Mouse (Mus musculus): ENCODE data around the gene Cmbl.
A peak's percentile ranks its signal among the peaks of the same experiment; 100 is the strongest.
"Not testable (repeated sequence)": the region's sequence is repeated elsewhere in the genome, so short reads cannot be mapped to it uniquely, and the experiment has no call there.

Cmbl gene

GRCm38 (mm10) chr15:31581086-31581485, 15.9 kb downstream of the Cmbl start:
- DNase-seq (ENCODE audit: low read depth, low spot score): not testable (repeated sequence)

- DNase-seq (ENCODE audit: low read depth, low spot score): no peak
Measured at GRCm38 (mm10) chr15:31583304-31584085, 18.3 kb downstream of the Cmbl start.

GRCm38 (mm10) chr15:31585238-31585637, 20.0 kb downstream of the Cmbl start:
- peak; percentile 78 for DNase-seq (ENCODE audit: low read depth, low spot score)

GRCm38 (mm10) chr15:31586088-31586487, 20.9 kb downstream of the Cmbl start:
- no peak for DNase-seq (ENCODE audit: low read depth, low spot score)

DNA sequence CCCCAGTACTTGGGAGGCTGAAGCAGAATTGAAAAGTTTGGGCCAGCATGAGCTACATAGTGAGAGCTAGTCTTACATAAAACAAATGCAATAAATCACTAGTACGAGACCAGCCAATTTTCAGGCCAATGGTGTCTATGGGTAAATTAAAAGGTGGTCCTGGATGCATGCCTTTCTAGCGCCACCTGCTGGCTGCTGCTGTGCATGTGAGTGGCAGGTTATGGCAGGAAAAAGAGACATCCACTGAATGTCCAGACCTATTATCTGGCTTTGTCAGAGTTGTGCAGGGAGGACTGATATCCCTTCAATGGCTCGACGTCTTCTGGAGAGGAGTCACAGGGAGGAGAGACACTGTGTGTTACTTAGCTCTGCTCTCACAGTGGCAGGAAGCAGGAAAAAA, 21.3 kb downstream of the Cmbl start:
- DNase-seq (ENCODE audit: low read depth, low spot score): peak; percentile 91

DNA sequence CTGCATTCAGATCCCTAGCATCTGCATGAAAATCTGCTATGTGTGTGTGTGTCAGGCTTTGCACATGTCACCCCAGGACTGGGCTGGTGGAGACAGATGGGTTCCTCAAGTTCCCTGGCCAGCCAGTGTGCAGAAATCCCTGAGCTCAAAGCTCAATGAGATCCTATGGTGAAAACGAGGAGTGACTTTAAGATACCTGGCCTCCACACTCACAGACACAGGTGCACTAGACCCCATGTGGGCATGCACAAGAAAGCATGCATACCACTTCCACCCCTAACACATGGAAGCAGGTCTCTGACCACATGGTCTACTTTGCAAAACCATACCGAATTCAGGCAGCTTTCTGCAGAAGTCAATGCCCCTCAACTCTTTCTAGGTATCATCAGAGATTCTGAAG, 22.6 kb downstream of the Cmbl start:
- no peak for DNase-seq (ENCODE audit: low read depth, low spot score)

- no peak for DNase-seq (ENCODE audit: low read depth, low spot score)
Measured at GRCm38 (mm10) chr15:31588989-31589640, 23.9 kb downstream of the Cmbl start.

- no peak for DNase-seq (ENCODE audit: low read depth, low spot score)
Measured at GRCm38 (mm10) chr15:31590176-31590575, 25.0 kb downstream of the Cmbl start.

DNA sequence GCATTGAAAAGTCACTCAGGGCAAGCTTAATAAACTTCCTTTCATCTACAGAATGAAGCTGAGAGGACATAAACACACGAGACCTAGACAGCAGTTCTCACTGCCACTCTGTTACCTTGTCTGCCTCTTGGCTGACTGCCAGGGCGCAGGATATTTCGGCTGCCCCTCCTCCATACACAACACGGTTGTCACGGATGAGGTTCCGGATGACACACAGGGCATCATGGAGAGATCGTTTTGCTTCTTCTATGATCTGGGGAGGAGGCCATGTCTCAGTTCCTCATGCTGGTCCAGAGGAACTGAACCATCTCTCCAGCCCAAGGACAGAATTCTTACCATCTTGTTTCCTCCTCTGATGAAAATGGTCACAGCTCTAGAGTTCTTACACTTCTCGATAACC, 27.3 kb downstream of the Cmbl start:
- DNase-seq (ENCODE audit: low read depth, low spot score): no peak

DNA sequence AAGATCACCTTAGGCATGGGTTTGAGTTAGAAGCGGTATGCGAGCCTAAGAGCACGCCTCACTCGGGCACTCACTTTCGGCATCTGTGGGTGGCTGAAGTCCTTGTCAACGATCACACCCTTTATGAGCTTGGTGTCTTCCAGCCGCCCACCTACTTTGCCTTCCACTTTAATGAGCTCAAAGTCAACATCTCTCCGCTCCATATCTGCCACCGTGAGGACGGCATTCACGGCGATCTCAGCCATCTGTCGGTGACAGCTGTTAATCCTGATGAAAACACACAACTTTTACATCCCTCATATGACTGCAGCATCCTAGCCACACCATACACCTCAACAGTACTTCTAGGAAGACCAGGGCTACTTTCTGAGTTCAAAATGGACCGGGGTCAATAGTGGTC, 29.1 kb downstream of the Cmbl start:
- DNase-seq (ENCODE audit: low read depth, low spot score): peak; percentile 51

- no peak for DNase-seq (ENCODE audit: low read depth, low spot score)
Measured at GRCm38 (mm10) chr15:31595651-31596050, 30.5 kb downstream of the Cmbl start.

- no peak for DNase-seq (ENCODE audit: low read depth, low spot score)
Measured at GRCm38 (mm10) chr15:31599834-31600233, 34.6 kb downstream of the Cmbl start.

- no peak for DNase-seq (ENCODE audit: low read depth, low spot score)
Measured at GRCm38 (mm10) chr15:31601279-31601645, 36.1 kb downstream of the Cmbl start.

GRCm38 (mm10) chr15:31601646-31602374, 36.6 kb downstream of the Cmbl start, which contains the start of the genes Cct5 and Fam173b:
Gene Cct5 (minus strand): TSS chr15:31601804.
Gene Fam173b (plus strand): TSS chr15:31601852.
- peak; percentile 98 for DNase-seq (ENCODE audit: low read depth, low spot score)

GRCm38 (mm10) chr15:31602426-31602825, 37.2 kb downstream of the Cmbl start:
- DNase-seq (ENCODE audit: low read depth, low spot score): peak; percentile 88

- DNase-seq (ENCODE audit: low read depth, low spot score): no peak
Measured at GRCm38 (mm10) chr15:31603113-31603512, 37.9 kb downstream of the Cmbl start.

DNA sequence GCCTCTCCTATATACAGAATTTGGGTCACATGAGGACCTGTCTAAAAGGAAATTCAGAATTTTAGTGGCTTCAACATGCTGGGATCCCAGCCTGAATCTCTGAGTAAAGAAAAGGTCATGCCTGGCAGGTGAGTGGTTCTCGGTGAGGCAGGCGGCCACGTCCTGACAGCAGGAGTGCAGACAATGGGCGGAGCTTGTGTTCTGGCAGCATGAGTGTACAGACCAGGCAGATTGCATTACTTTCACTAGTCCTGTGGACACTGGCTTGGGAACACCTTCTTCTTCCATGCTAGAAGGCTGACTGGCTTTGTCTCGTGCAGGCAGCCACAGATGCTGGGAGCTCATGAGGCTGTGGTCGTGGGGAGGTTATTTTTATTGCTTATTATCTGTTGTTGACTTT, 41.6 kb downstream of the Cmbl start:
- no peak for DNase-seq (ENCODE audit: low read depth, low spot score)

GRCm38 (mm10) chr15:31611027-31611426, 45.8 kb downstream of the Cmbl start:
- peak; percentile 50 for DNase-seq (ENCODE audit: low read depth, low spot score)

- DNase-seq (ENCODE audit: low read depth, low spot score): no peak
Measured at GRCm38 (mm10) chr15:31611976-31612375, 46.8 kb downstream of the Cmbl start.

DNA sequence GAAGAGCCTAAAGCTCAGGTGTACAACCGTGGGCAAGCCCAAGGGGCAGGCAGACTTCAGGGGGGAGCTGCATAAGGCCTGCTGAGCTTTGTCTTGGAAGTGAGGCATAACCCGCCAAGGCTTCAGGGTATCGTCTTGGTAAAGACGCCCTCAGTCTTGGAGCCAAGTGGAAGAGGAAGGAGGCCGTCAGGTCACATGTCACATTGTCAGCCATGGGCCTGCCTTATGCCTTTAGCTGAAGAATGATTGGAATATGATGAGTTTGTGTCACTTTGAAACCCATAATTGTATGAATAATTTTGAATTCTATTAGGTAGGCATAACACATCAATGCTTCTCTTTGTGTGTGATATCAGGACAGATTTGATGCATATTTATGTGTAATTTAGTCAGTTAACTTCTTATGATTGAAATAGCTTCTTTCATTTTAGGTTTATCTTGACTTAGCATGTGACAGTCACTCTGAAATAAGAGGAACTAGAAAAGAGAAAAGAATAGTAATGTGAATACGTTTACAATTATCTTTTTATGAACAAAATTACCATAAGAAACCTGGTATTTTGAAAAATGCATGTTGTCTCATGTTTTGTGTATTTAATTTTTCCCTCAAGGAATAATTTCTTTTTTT, 48.8 kb downstream of the Cmbl start:
- no peak for DNase-seq (ENCODE audit: low read depth, low spot score)

DNA sequence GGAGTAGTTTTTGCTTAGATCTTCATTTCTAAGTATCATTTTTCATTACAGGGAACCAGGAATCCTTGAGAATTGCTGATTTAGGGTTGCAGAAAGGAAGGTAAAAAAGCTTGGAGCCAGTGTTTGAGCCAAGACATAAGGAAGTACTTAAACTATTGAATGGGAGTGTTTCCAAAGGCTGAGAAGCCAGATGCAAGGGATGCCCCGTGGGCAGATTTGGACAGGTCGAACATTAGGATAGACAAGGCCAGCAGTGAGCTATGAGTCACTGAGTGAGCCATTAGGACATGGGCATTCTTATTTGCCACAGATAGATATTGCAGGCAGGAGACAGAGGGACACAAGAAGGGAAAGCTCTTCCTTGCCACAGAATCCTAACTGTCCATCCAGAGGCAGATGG, 49.5 kb downstream of the Cmbl start:
- DNase-seq (ENCODE audit: low read depth, low spot score): no peak

DNA sequence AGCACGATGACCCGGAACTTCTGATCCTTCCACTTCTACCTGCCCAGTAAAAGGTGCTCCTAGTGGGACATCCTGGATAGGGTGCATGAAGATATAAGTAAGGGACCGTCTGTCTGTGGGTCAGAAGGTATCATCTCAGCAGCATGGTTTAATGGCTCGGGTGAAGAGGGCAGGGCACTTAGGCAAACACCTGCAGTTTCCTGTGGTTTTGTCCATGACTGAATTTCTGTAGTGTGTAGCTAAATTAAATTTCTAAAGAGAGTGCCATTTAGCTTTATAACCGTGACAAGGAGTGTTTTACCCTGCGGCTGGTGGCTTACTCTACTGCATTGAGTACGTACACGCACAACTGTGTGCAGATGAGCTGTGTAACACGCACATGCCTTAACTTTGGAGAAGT, 52.1 kb downstream of the Cmbl start:
- DNase-seq (ENCODE audit: low read depth, low spot score): no peak
